Mouse (Mus musculus): ENCODE measurements around the gene Spaca1. TPM values are rescaled to one million over a fixed set of nuclear protein-coding genes. Genes with fewer than 3 reads are reported as not detected.

Gene Spaca1
- polyA plus RNA-seq (2012; rRNA removed; ENCODE audit: low replicate concordance): 0.82 and 5.9 TPM in 2 replicates

DNA sequence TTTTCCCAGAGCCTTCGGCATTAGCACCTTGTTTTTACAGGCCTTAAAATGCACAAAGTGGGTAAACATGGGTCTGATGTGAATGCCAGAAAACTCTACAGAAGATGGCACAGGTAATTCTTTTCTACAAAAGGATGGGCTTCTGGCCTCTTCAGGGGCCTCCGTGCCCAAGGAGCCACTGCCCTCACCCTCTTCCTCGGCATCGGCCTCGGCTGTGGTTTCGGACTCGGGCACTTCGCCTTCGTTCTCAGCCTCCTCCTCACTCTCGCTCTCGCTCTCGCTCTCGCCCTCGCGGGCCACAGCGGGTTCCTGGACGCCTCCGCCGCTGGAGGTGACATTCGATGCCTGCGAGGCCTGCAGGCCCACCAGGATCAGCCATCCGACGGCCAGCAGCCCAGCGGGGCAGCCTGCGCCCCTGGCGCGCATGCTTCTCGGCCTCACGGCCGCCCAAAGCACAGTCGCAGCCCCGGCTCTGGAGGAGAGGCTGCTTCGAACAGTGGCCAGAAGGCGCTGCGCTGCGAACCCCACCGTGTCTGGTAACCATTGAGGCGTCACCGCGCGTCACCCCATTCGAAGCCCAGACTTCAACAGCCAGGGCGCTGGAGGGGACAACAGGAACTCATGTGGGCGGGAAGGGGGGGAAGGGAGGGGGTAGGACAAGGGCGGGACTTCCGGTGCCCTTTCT, at the start of gene Spaca1:
Gene Spaca1 (minus strand): TSS at position 621 of the 685 bp plus-strand sequence.

Other genes with a start within 250 kb of the Spaca1 start
- 2.7 and 5.0 TPM in 2 replicates for gene Cnr1, start 125.6 kb downstream of the Spaca1 start, polyA plus RNA-seq (2012; rRNA removed; ENCODE audit: low replicate concordance)